Mouse (Mus musculus) myocyte (in vitro differentiated cells): ENCODE measurements around the gene Ola1. TPM values are rescaled to one million over a fixed set of nuclear protein-coding genes. Genes with fewer than 3 reads are reported as not detected.

ENCODE experiments used
- H3K27me3 ChIP-seq: one replicate; pipeline ENCODE4 v1.6.1; 2011; ENCODE audit not compliant: control insufficient read depth, insufficient read depth, insufficient read length
- H3K36me3 ChIP-seq: one replicate; pipeline ENCODE4 v1.6.1; 2011; ENCODE audit not compliant: control insufficient read depth, insufficient read depth
- H3K4me2 ChIP-seq: one replicate; pipeline ENCODE4 v1.6.1; 2011; ENCODE audit warnings: low read depth, control low read depth
- H3K4me3 ChIP-seq: one replicate; pipeline ENCODE4 v1.5.1; 2011; ENCODE audit warnings: mild to moderate bottlenecking, control low read depth, moderate library complexity
- H3K79me2 ChIP-seq: one replicate; pipeline ENCODE4 v1.6.1; 2011; ENCODE audit not compliant: control insufficient read depth, insufficient read depth
- H3ac ChIP-seq: one replicate; pipeline ENCODE4 v1.6.1; 2011; ENCODE audit not compliant: control insufficient read depth, insufficient read length
- CEBPB ChIP-seq: IDR thresholded peaks from 2 replicates; pipeline ENCODE4 v1.6.1; 2011; ENCODE audit warnings: mild to moderate bottlenecking, moderate library complexity; ENCODE audit not compliant: poor library complexity, insufficient read depth, severe bottlenecking
- E2F4 ChIP-seq: IDR thresholded peaks from one replicate; pipeline ENCODE4 v1.6.1; 2011; ENCODE audit warnings: mild to moderate bottlenecking, control low read depth, moderate library complexity; ENCODE audit not compliant: insufficient read depth
- MAX ChIP-seq: IDR thresholded peaks from one replicate; pipeline ENCODE4 v1.6.1; 2011; ENCODE audit warnings: low read depth, mild to moderate bottlenecking, control low read depth
- MYOD1 ChIP-seq, 3 experiments: IDR thresholded peaks; one replicate each; pipeline ENCODE4 v1.6.1; 2011; ENCODE audit warnings: control low read depth in 2 of 3, low read depth in 2 of 3, mild to moderate bottlenecking in 2 of 3, moderate library complexity in 1 of 3; ENCODE audit not compliant: insufficient read length in 2 of 3, control insufficient read depth in 1 of 3
- MYOG ChIP-seq, 3 experiments: IDR thresholded peaks; one replicate each; pipeline ENCODE4 v1.6.1; 2011; ENCODE audit warnings: control low read depth in 2 of 3, low read depth in 2 of 3, mild to moderate bottlenecking in 2 of 3; ENCODE audit not compliant: insufficient read length in 2 of 3, control insufficient read depth in 1 of 3, insufficient read depth in 1 of 3
- POLR2A ChIP-seq: IDR thresholded peaks from one replicate; pipeline ENCODE4 v1.6.1; 2011; ENCODE audit warnings: low read depth, mild to moderate bottlenecking, control low read depth, moderate library complexity; ENCODE audit not compliant: insufficient read length
- POLR2AphosphoS2 ChIP-seq: IDR thresholded peaks from one replicate; pipeline ENCODE4 v1.6.1; 2011; ENCODE audit warnings: low read depth, control low read depth; ENCODE audit not compliant: insufficient read length
- REST ChIP-seq: IDR thresholded peaks from one replicate; pipeline ENCODE4 v1.6.1; 2011; ENCODE audit warnings: mild to moderate bottlenecking, control low read depth, moderate library complexity; ENCODE audit not compliant: insufficient read depth, insufficient read length
- SRF ChIP-seq: IDR thresholded peaks from one replicate; pipeline ENCODE4 v1.6.1; 2011; ENCODE audit warnings: low read depth; ENCODE audit not compliant: control insufficient read depth, insufficient read length
- TCF12 ChIP-seq: IDR thresholded peaks from one replicate; pipeline ENCODE4 v1.6.1; 2011; ENCODE audit warnings: mild to moderate bottlenecking, control low read depth; ENCODE audit not compliant: poor library complexity, insufficient read depth, severe bottlenecking
- TCF3 ChIP-seq: IDR thresholded peaks from one replicate; pipeline ENCODE4 v1.6.1; 2011; ENCODE audit warnings: low read depth, control low read depth; ENCODE audit not compliant: insufficient read length
- USF1 ChIP-seq: IDR thresholded peaks from one replicate; pipeline ENCODE4 v1.6.1; 2011; ENCODE audit warnings: low read depth, mild to moderate bottlenecking, control low read depth, moderate library complexity
- polyA plus RNA-seq: library from polyadenylated mRNA; unstranded; fragments of >200 nt; fragmentation: generic; extraction: Trizol; gene quantifications from one replicate; pipeline ENCODE4 v1.2.1, GENCODE M21; 2012; ENCODE audit warnings: missing spikeins

The Ola1 gene
- polyA plus RNA-seq, 1 experiment, result 46.0 TPM

- H3K27me3 ChIP-seq, result no peaks in the 10 kb centered on the region
- no peak overlapping the region for H3K4me2 ChIP-seq
- H3K4me3 ChIP-seq, result no peak overlapping the region
- H3K36me3 ChIP-seq, result no peaks in the 10 kb centered on the region
- TF ChIP-seq MAX (no peak), REST (no peak), USF1 (no peak), POLR2A (no peak), SRF (no peak), TCF3 (no peak), MYOG (IDR thresholded peaks at IDR 0.05; ENCODE audit: control insufficient read depth in 1 of 3, insufficient read depth in 1 of 3, insufficient read length in 2 of 3, low read depth in 2 of 3) (no peak), TCF12 (no peak), MYOD1 (IDR thresholded peaks at IDR 0.05; ENCODE audit: control insufficient read depth in 1 of 3, insufficient read length in 2 of 3, low read depth in 2 of 3) (no peak), E2F4 (no peak), CEBPB (no peak), POLR2AphosphoS2 (no peak)
- H3K79me2 ChIP-seq, result no peaks in the 10 kb centered on the region
- no peak overlapping the region for H3ac ChIP-seq
These were observed 131.1 kb downstream of the Ola1 start for GRCm38 (mm10) chr2:73087641-73088040.

- Histone ChIP-seq H3K4me3 (no peak overlapping the region), H3K27me3 (no peaks in the 10 kb centered on the region), H3K79me2 (no peaks in the 10 kb centered on the region), H3K4me2 (peak overlapping the region; percentile 15), H3ac (no peak overlapping the region), H3K36me3 (no peaks in the 10 kb centered on the region)
- TF ChIP-seq CEBPB (no peak), POLR2A (no peak), TCF3 (no peak), REST (no peak), TCF12 (no peak), E2F4 (no peak), POLR2AphosphoS2 (no peak), MAX (no peak), SRF (no peak), MYOD1 (IDR thresholded peaks at IDR 0.05; ENCODE audit: control insufficient read depth in 1 of 3, insufficient read length in 2 of 3, low read depth in 2 of 3) (peak in 1 of 3 experiments; percentile 23), MYOG (IDR thresholded peaks at IDR 0.05; ENCODE audit: control insufficient read depth in 1 of 3, insufficient read depth in 1 of 3, insufficient read length in 2 of 3, low read depth in 2 of 3) (peak in 1 of 3 experiments; percentile 54), USF1 (no peak)
These were observed 132.9 kb downstream of the Ola1 start for GRCm38 (mm10) chr2:73085669-73086304.

- Histone ChIP-seq H3K4me3 (no peak overlapping the region), H3K27me3 (no peaks in the 10 kb centered on the region)
- no peak for TF ChIP-seq REST
- TF ChIP-seq SRF, result no peak
- no peak for TF ChIP-seq TCF3
- TF ChIP-seq MYOD1 (IDR thresholded peaks at IDR 0.05; ENCODE audit: control insufficient read depth in 1 of 3, insufficient read length in 2 of 3, low read depth in 2 of 3), result no peak
- TF ChIP-seq USF1, result no peak
- TF ChIP-seq POLR2AphosphoS2, result no peak
- TF ChIP-seq TCF12, result no peak
- TF ChIP-seq MYOG (IDR thresholded peaks at IDR 0.05; ENCODE audit: control insufficient read depth in 1 of 3, insufficient read depth in 1 of 3, insufficient read length in 2 of 3, low read depth in 2 of 3), result no peak
- TF ChIP-seq MAX, result no peak
- TF ChIP-seq CEBPB, result no peak
- TF ChIP-seq POLR2A, result no peak
- no peak for TF ChIP-seq E2F4
These were observed 136.2 kb downstream of the Ola1 start for GRCm38 (mm10) chr2:73082476-73082875.

GRCm38 (mm10) chr2:73081861-73082260, 136.9 kb downstream of the Ola1 start:
- no peak overlapping the region for H3ac ChIP-seq
- no peak overlapping the region for H3K4me2 ChIP-seq

More at GRCm38 (mm10) chr2:73082476-73082875, 136.2 kb downstream of the Ola1 start:
- no peak overlapping the region for H3ac ChIP-seq
- no peak overlapping the region for H3K4me2 ChIP-seq
- H3K36me3 ChIP-seq, result no peaks in the 10 kb centered on the region
- no peaks in the 10 kb centered on the region for H3K79me2 ChIP-seq

More at GRCm38 (mm10) chr2:73081861-73082260, 136.9 kb downstream of the Ola1 start:
- Histone ChIP-seq H3K36me3 (no peaks in the 10 kb centered on the region), H3K27me3 (no peaks in the 10 kb centered on the region), H3K4me3 (no peak overlapping the region), H3K79me2 (no peaks in the 10 kb centered on the region)
- no peak for TF ChIP-seq MAX
- no peak for TF ChIP-seq MYOD1 (IDR thresholded peaks at IDR 0.05; ENCODE audit: control insufficient read depth in 1 of 3, insufficient read length in 2 of 3, low read depth in 2 of 3)
- TF ChIP-seq POLR2A, result no peak
- no peak for TF ChIP-seq TCF12
- TF ChIP-seq MYOG (IDR thresholded peaks at IDR 0.05; ENCODE audit: control insufficient read depth in 1 of 3, insufficient read depth in 1 of 3, insufficient read length in 2 of 3, low read depth in 2 of 3), result no peak
- no peak for TF ChIP-seq TCF3
- no peak for TF ChIP-seq USF1
- no peak for TF ChIP-seq CEBPB
- no peak for TF ChIP-seq E2F4
- TF ChIP-seq REST, result no peak
- TF ChIP-seq POLR2AphosphoS2, result no peak
- no peak for TF ChIP-seq SRF
